Mouse (Mus musculus) megakaryocyte, adult 5-6 weeks (primary cell): ENCODE measurements around the gene Usp47. TPM values are rescaled to one million over a fixed set of nuclear protein-coding genes. Genes with fewer than 3 reads are reported as not detected.
A peak's percentile ranks its signal among the peaks of the same experiment; 100 is the strongest.

Source experiments
- ATAC-seq: 2 replicates; pipeline ENCODE4 v1.8.0; 2016; ENCODE audit warnings: mild to moderate bottlenecking, inconsistent platforms; ENCODE audit not compliant: poor library complexity, severe bottlenecking
- total RNA-seq, 2 experiments: library from RNA; stranded (forward) in 1 of 2; stranded (reverse) in 1 of 2; fragments of 153-499, 151-499 nt in 1 of 2; fragments of 221-1000, 200-1000 nt in 1 of 2; gene quantifications; 2 replicates each; pipeline versions ENCODE4 v1.2.3 to v1.2.4; 2015 to 2017

Gene Usp47
- total RNA-seq (2015) (46.7 and 50.4 TPM in 2 replicates), total RNA-seq (2017) (106 and 112 TPM in 2 replicates)

DNA sequence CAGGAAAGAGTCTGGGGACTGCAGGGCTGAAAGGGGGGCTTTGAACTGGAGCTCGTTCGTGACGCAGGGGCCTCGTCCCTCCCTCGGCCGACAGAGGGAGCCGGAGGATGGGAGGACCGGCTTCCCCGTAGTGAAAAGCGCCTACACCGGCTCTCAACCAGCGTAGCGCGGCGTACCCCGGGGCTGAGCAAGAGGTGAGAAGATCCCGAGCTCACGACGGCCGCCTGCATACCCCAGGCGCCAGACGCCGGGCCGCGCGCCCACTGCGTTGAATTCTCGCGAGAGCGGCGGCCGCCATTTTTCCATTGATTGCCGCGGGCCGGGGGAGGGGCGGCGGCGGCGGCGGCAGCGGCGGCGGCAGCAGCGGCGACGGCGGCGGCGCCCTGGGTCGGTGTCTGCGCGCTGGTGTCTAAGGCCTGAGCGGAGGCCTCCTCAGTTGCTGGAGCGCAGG lies at the start of gene Usp47:
TSS of gene Usp47 (plus strand) at position 355 of the 451 bp plus-strand sequence.
- peak; percentile 80 for ATAC-seq

DNA sequence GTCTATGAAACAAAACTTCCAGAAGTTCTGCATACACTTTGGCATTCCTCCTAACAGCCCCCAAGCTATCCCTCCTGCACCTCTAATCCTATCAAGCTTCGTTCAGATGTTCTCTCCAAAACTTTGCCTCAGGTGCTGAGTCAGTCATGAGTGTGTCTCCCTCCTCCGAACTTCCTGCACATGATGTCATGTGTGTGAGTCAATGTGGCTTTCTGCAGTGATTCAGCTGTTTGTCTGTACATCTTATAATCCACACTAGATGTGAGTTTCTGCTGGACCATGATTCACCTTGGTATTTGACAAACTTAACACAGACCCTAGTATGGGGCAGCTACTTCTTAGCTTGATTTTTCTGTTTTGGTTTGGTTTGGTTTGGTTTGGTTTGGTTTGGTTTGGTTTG lies 46.9 kb upstream of the Usp47 start:
- ATAC-seq = no peak

DNA sequence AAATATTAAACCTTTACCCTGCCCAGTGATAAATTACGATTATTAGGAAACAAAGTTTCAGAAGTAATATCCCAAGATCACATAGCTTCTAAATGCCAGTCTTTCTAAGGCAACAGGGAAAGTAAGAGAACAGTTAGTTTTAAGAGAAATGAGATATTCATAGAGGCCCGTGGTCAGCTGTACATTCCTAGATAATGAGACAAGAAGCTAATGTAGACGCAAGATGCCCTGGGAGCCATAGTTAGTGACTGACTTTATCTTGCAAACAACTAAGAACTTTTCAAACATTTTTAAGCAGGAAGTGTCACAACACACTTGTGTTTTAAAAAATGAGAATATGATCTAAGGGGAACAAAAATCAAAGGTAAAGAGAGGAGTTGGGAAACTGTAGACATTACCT lies 45.4 kb upstream of the Usp47 start:
- ATAC-seq = no peak

DNA sequence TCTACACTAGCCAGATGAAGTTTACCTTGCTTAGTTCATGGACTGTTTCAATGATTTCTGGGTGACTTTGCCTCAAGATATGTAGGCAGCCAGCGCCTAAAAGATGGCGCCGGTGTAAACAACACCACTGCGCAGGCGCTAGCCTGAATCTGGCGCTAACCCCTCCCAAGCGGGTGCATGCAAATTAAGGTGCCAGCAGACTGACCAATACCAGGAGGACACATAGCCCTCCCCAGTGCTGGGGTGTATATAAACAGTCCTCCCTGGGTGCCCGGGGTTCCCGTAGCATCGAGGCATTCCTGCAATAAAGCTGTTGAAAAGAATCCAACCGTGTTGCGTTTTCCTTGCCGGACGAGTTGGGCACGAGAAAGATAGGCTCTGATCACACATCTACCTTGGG lies 41.0 kb upstream of the Usp47 start:
- no peak for ATAC-seq

DNA sequence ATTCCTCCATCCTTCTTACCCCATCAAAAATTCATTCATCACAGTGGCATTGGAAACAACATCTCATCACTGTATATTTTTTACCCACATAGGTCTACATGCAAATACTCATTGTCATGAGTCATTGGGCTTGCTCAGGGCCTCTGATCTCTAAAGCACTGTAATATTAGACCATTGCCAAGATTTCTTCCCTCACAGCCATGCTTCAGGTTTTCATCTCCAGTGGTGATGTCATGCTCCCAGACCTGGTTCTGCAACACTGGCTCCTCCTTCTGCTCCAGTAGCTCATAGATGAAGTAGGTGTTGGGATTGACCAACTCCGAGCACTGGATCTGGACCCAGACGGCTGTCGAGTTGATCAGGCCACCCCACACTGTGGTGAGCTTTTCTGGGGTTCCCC lies 38.8 kb upstream of the Usp47 start:
- no peak for ATAC-seq

DNA sequence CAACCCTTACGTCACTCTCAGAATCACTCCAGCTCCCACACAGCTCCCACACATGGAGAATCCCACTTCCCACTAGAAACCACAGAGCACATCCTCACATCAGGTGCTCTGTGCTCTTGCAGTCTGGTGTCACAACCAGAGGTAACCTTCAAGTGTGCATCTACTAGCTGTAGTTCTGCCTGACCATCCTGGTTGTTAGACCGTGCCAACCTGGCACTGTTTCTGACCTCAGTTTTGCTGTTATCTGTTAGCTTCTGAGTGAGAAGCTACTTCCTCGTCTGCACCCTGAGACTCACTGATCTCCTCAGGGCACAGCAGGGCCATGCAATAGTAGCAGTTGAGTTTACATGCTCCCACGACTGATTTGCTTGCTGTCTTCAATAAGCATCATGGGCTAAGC lies 38.0 kb upstream of the Usp47 start:
- ATAC-seq = no peak

DNA sequence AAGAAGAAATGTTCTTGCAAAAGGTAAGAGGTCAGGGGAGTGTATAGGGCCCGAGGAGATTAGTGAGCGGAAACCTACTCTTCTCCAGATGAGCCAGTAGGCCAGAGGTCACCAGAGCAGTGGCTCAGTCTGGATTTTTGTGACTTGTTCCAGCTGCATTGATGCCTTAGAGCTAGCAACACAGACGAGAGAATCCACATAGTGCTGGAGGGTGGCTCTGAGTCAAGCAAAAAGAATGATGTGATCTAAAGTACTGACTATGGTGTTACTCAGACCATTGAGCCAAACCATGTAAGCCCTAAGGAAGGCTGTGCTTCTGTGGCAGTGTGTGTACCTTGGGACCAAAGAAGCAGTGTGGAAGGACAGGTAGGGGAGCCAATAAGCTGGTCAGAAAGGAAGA lies 36.4 kb upstream of the Usp47 start:
- no peak for ATAC-seq

DNA sequence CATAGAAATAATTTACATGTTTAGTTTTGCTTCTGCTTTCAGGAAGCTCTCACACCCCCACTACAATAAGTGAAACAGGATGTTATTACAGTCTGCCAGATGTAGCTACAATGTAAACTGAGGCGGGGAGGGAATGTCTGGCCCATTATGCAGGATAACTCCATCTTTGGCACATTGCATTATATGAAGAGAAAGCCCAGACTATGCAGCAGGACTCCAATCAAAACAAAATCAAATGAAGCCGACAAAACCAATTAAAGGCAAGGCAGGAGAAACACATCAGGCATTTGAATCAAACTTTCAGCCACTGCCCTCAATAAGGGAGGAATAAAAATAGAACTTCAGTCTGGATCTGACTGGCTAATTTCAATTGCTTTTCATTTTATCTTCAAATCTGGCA lies 25.9 kb upstream of the Usp47 start:
- ATAC-seq = peak; percentile 49

DNA sequence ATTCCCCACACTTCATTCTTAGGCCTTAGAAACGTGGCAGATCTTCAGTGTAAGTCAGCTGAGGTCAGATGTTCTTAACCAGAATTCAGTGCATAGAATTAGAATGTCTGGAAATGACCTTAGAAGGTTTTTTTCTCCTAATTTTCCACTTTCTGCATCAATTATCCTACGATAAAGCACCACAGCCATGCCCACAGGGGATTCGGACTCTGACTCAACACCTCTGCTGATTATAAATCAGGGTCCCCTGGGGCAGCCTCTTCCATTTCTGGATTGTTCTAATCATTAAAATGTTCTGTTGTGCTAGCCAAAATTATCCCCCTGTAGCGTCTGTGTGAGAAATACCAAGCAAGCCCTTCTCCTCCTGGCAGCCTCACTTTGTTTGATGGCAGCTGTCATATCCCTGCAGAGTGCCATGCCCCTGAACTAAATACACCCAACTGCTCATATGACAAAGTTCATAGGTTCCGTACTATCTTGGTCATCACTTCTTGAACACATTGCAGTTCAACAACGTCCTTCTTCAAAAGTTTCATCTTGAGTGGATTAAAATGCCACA lies 24.8 kb upstream of the Usp47 start:
- no peak for ATAC-seq

DNA sequence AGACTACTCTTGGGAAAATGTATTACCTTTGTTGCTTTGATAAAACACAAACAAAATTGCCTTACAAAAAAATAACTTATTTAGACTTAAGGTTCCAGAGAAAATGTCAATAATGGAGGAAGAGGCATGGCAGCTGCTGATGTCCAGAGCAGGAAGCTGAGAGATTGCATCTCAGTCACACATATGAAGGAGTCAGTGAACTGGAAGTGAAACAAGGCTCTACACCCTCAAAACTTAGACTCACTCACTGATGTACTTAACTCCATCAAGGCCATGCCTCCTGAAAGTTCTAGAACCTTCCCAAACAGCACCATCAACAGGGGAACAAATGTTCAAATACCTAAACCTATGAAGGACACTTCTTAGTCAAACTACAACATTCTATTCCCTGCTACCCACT lies 23.9 kb upstream of the Usp47 start:
- peak; percentile 55 for ATAC-seq

DNA sequence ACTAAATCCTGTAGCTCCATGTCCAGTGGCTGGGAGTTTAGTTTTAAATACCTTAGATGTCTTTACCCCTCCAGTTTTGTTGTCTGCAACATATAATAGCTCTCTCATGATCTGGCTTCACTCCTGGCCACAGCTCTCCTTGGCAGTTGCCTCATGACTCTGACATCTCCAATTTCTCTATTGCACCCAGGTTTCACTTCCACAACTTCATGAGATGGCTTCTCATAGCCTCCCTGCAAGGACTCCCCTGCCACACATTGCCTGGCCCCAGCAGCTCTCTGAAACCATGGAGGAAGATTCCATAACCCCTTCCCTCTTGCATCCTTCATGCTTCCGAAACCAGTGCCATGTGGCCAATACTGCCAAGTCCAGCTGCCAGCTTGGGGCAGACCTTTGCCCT lies 23.1 kb upstream of the Usp47 start:
- ATAC-seq = peak; percentile 90

DNA sequence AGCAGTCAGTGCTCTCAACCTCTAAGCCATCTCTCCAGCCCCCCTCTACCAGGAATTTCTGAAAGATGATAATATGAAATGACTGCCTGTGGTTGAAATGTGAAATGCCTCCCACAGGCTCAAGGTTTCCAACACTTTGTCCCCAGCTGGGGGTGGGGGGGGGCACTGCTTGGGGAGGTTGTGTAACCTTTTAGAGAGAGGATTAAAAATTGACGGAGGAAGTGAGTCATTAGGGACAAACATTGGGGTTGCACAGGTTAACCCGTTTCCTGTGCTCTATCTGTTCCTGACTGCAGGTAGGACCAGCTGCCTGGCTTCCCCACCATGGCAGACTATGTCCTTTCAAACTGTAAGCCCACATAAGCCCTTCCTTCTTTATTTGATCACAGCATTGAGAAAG lies 12.8 kb upstream of the Usp47 start:
- no peak for ATAC-seq

DNA sequence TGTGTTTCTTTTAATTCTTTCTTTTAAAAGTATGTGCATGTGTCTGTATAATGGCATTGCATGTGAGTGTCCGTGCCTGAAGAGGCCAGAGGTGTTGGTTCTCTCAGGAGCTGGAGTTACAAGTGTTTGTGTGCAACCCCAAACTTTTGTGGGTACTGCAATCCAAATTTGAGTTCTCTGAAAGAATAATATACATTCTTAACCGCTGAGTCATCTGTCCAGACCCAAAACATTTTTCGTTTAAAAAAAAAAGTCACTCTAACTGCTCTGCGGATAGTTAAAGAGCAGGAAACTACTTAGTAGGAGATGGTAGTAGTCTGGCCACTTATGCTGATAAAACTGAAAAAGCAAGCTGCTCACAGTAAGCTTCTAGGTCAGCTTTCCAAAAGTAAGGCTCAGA lies 12.3 kb upstream of the Usp47 start:
- no peak for ATAC-seq

DNA sequence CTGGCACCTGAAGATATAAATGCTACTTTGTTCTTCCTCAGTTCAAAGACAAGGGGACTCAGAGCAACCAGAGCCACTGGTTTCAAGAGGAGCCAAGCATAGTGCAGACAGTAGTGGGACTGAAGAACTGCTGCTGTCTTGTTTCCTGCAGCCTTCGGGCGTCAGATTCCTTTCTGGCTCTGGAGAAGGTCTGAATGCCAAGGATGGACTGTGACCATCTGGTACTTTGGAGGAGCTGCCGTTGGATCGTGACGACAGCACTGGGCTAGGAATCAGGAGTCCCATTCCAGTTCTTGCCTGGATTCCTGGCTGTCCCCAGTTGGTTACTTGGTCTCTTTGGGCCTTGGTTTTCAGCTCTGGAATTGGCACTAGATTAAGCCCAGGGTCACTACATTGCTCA lies 11.2 kb upstream of the Usp47 start:
- no peak for ATAC-seq

DNA sequence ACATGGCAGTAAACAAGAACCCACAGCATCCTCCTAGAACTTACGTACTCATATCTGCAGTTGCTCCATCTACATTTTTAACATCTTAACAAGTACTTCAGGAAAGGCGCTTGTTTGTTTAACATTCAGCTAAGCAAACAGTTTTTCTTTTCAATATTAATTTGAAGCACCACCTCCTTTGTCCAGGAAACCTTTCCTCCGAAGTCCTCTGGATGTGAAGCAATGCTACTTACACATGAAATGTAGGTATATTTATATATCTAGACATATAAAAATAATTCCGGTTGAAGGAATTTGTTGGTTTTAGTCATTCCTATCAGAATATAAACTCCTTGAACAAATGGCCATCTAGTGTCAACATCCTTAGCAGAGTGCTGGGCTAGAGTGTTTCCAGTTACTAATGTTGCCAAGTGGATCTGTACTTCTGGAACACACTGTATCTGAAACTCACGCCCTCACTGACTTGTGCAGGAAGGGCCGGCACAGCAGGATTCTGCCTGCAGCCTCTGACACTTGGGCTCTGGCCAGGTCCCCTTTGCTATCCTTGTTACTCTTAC lies 10.6 kb upstream of the Usp47 start:
- ATAC-seq = no peak

DNA sequence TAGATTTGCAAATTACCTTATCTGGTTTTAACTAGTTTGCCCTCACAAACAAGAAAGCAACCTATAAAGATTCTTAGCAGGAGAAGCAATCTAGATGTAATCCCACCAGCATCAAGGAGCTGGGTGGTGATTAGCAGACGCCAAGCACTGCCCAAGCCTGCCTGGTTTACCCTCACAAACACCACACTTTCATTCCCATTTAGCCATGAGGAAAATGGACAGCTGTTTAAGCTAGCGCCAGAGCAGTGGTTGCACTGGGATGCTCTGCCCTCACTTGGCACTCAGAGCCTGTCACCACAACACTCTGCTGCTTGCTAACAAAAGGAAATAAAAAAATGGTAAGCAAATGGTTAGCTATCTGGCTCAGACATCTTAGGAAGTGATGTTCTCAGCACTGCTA lies 9.2 kb upstream of the Usp47 start:
- no peak for ATAC-seq

DNA sequence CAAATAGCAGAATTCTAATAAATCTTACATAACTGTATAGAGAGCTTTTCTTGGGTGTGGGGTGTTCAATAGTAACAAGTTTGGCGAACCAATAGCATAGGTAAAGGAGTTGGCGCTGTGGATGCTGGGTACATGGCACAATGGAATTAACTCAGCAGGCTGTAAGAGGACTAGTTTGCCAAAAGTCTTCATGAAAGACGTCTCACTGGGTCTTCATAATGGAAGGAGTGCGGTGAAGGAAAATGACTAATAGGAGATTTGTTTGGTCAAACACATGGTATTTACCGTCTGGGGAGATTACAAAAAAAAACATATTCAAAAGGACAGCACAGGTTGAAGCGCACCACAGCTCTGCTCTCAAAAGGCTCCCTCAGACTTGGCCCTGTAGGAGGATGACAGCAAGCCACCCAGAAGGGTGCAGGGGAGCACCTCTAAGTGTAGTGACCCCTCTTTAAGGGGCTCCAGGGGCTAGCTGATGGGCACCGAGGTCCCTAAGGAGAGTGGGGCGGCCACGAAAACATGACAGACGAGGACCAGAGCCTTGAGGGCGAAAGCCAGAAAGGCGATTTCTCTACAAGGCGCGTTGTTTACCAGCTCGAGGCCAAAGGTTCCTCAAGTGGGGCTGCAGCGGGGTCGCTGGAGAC lies 676 bp upstream of the Usp47 start:
- no peak for ATAC-seq

DNA sequence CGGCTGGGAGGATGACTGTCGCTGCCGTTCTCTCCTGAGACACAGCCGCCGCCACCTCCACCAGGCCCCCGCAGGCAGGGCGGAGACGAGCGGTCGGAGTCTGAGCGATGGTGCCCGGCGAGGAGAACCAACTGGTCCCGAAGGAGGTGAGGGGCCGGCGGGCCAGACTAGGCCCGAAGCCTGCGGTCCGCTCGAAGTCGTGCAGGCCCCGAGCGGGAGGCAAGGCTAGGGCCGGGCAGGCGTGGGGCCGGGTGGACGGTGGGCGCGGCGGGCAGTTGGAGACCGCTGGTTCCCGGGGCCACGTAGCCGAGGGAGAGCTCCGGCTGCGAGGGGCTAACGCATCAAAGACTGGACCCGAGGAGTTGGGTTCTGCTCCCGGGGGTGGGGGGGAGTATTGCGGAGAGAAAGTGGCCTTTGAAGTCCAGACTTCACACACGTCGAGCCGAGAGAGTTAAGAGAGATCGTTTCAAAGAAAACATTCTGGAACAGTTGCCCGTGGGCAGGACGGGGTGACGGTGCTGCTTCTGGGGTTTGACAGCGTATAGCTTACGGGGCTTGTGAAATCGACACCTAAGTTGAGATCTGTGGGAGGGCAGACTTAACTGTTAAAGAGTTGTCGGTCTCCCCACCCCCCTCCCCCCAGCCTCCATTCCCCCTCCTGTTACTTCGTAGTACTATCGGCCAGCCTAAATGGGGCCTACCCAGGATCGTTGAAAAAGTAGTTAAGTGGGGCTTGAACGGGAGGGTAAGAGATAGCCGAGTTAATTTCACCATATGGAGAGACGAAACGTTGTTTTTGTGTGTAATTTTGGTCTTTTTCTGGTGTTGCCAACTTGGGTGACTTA lies 519 bp downstream of the Usp47 start:
- peak; percentile 45 for ATAC-seq

DNA sequence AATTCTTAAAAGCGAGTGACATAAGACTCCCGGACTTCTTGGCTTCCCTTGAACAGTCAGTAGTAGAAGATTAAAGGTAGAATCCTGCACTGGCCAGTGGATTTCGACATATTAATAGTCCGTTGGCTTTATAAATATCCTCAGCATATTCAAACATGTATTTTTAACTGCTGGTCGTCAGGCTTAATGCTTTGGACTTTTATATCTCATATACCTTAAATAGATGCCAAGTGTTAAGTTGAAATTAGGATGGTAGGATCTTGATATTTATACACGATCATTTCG lies 1.1 kb downstream of the Usp47 start:
- ATAC-seq = no peak

DNA sequence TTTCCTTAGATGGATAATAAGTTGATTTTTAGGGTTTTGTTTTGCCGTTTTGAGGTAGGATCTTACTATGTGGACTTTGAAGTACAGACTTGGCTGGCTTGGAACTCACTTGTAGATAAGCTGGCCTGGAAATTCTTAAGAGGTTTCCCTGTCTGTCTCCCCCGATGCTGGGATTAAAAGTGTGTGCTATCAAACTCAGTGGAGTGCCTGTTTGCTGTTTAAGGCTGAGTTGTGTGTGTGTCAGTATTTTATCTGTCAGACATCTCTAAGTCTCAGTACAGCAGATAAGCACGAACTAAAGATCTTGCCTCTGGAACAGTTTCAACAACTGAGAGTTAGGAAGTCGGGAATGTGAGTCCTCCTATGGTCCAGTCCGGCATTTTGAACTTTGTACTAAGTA lies 1.6 kb downstream of the Usp47 start:
- ATAC-seq = no peak

DNA sequence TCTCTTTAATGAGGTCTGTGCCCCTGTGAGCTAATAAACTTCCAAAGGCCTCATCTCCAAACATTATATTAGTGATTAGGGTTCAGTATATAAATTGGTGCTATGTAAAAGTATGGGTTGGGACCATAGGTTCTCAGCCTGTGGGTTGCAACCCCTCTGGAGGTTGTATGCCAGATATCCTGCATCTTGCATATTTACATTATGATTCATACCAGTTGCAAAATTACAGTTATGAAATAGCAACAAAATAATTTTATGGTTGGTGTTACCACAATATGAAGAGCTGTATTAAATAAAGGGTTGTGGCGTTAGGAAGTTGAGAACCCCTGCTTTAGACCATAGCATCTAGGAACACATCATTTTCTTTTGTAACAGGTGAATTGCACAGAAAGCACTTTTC lies 7.3 kb downstream of the Usp47 start:
- ATAC-seq = peak; percentile 26; the same call in 1 of the 2 replicates

DNA sequence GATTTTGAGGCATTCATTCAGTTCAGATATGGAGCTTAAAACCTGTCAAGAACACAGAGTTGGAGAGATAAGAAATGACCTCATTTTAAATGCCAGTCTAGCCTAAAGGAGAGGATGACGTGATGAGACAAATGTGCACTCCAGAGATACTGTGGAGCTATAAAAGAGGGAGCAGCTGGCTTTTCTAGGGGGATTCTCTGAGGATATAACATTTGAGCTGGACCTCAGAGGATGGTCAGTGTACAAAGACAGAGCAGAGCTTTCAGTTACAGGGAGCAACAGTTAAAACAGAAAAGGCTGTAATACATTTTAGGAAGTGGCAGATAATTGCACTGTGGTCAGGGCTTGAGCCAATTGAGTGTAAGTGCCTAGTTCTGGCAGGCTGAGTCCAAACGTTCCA lies 12.5 kb downstream of the Usp47 start:
- ATAC-seq = peak; percentile 80
